Comparison of ENCODE assay signal across 7 mouse cellular contexts in the genomic region with DNA sequence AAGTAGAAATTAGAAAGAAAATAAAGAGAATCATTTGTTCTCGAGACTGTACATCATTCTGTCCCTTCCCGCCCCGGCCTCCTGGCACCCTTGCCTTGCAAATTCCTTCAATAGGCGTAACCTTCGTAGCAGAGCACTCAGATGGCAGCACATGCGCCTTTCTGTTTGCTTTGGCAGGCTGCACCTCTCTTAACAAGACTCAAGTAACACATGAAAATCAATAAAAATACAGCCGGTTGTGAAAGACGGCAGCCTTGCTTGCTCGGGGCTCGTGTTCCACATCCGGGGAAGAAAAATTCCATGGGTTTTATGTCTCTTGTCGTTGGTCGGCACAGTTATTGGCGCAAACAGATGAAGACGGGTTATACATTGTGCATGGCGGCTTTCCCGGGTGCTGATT.
DNase-seq lines count a peak whose midpoint lies in the region.

No protein-coding gene starts in this region.

- DNase-seq in adipocyte (ENCODE audit: low spot score): peak; percentile 71
- DNase-seq in fibroblast of lung, adult 2 months (ENCODE audit: low read depth): peak; percentile 79
- peak; percentile 19 to 24 for DNase-seq in kidney, adult 8-10 months
- DNase-seq in lung, postnatal 25 days (ENCODE audit: low spot score): peak; percentile 85
- no peak for DNase-seq in frontal cortex, postnatal 10 days (ENCODE audit: low spot score in 2 of 2)
- no peak for DNase-seq in ovary, postnatal 36 days (ENCODE audit: low spot score)
- DNase-seq in neural tube, embryonic 10.5 days (ENCODE audit: extremely low spot score, low spot score): no peak

Comparison
In these comparisons a context has a peak if more than half of its experiments do, and no peak if none do; other contexts are left out.
1. DNase-seq: peak in adipocyte (single experiment), fibroblast of lung, adult 2 months (single experiment), kidney, adult 8-10 months (2 of 2) and lung, postnatal 25 days (single experiment); none in frontal cortex, postnatal 10 days (0 of 2), ovary, postnatal 36 days (single experiment) and neural tube, embryonic 10.5 days (single experiment).